ENCODE assay signal across 33 mouse cellular contexts in the genomic region with DNA sequence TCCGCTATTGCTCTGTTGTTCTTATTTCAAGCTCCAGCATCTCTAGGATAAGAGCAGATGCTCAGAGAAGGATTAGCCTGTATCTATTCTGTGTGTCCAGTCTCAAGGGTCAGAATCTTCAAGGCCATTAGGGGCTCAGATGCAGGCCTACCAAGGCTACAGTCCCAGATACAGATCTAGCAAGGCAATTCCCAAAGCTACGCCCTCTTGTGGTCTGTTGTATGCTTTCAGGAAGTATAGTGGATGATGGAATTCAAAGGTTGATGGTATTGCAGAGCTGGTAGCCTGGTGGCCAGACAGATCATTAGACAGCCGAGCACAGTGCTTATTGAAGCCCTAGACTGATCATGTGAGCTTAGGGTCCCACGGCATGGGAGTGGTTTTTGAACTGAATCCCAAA.
DNase-seq lines count a peak whose midpoint lies in the region; ATAC-seq and TF ChIP-seq lines count a peak whose summit lies in the region.
"Had no signal": no experiment of that assay in that cellular context is flagged by ENCODE, and none has a peak within 500 bp of the region (broad histone marks: within the 10 kb centered on the region; RNA-seq: fewer than 3 reads in every experiment).

No protein-coding gene starts in this region.

- TF ChIP-seq CTCF in hindbrain, postnatal 0 days (IDR thresholded peaks at IDR 0.05; ENCODE audit: low read depth) = peak; percentile 48; the same call in 1 of the 2 replicates
- peak; percentile 47 for TF ChIP-seq CTCF in lung, postnatal 0 days (IDR thresholded peaks at IDR 0.05)
- TF ChIP-seq CTCF in Patski (IDR thresholded peaks at IDR 0.05) = peak; percentile 22

- CTCF ChIA-PET in Patski (lab: Charles Lee) = no interaction called here

- H3K4me1 ChIP-seq in hindbrain, postnatal 0 days (ENCODE audit: insufficient read depth, low read length) = no peaks in the 10 kb centered on the region
- H3K4me1 ChIP-seq in hindbrain, embryonic 14.5 days (replicated peaks; ENCODE audit: control insufficient read depth, insufficient read depth, low read length) = no peaks in the 10 kb centered on the region
- no peaks in the 10 kb centered on the region for H3K4me1 ChIP-seq in lung, postnatal 0 days (ENCODE audit: insufficient read depth, low read depth, low read length)
- H3K4me1 ChIP-seq: embryonic facial prominence, embryonic 13.5 days; hindbrain, embryonic 13.5 days; limb, embryonic 13.5 days; lung, embryonic 15.5 days; megakaryocyte, embryonic 14.5 days; midbrain, embryonic 12.5 days; stomach, embryonic 15.5 days had no signal

- no peak for ATAC-seq in hindbrain, postnatal 0 days
- no peak for ATAC-seq in hindbrain, embryonic 14.5 days (ENCODE audit: low FRiP score)
- ATAC-seq in lung, postnatal 0 days = no peak
- no peak for ATAC-seq in Patski
- ATAC-seq: activated CD4-positive, CD25-positive, alpha-beta regulatory T cell, adult 4 months; forebrain, embryonic 16.5 days; inflammation-experienced regulatory T-cells, adult 6 months had no signal

- no peaks in the 10 kb centered on the region for H3K27me3 ChIP-seq in hindbrain, postnatal 0 days (ENCODE audit: insufficient read depth, low read length)
- H3K27me3 ChIP-seq in hindbrain, embryonic 14.5 days (ENCODE audit: control insufficient read depth, insufficient read depth, low read length) = no peaks in the 10 kb centered on the region
- no peaks in the 10 kb centered on the region for H3K27me3 ChIP-seq in lung, postnatal 0 days (replicated peaks; ENCODE audit: insufficient read depth, low read length)
- H3K27me3 ChIP-seq in Patski = no peaks in the 10 kb centered on the region
- H3K27me3 ChIP-seq: embryonic facial prominence, embryonic 13.5 days; hindbrain, embryonic 13.5 days; limb, embryonic 13.5 days; lung, embryonic 15.5 days; megakaryocyte, embryonic 14.5 days; midbrain, embryonic 12.5 days; stomach, embryonic 15.5 days had no signal

- no peak overlapping the region for H3K4me3 ChIP-seq in hindbrain, postnatal 0 days (ENCODE audit: low read length)
- no peak overlapping the region for H3K4me3 ChIP-seq in hindbrain, embryonic 14.5 days (replicated peaks; ENCODE audit: low read length)
- H3K4me3 ChIP-seq in lung, postnatal 0 days (ENCODE audit: low read depth, low read length) = no peak overlapping the region
- H3K4me3 ChIP-seq: embryonic facial prominence, embryonic 13.5 days; hindbrain, embryonic 13.5 days; limb, embryonic 13.5 days; lung, embryonic 15.5 days; megakaryocyte, embryonic 14.5 days; midbrain, embryonic 12.5 days; stomach, embryonic 15.5 days had no signal

- H3K36me3 ChIP-seq in hindbrain, postnatal 0 days (ENCODE audit: insufficient read depth, low read length) = no peaks in the 10 kb centered on the region
- H3K36me3 ChIP-seq in hindbrain, embryonic 14.5 days (replicated peaks; ENCODE audit: control insufficient read depth, insufficient read depth) = no peaks in the 10 kb centered on the region
- no peaks in the 10 kb centered on the region for H3K36me3 ChIP-seq in lung, postnatal 0 days (ENCODE audit: insufficient read depth, low read length)
- H3K36me3 ChIP-seq: embryonic facial prominence, embryonic 13.5 days; hindbrain, embryonic 13.5 days; limb, embryonic 13.5 days; lung, embryonic 15.5 days; midbrain, embryonic 12.5 days; stomach, embryonic 15.5 days had no signal

- no peak for TF ChIP-seq EP300 in lung, postnatal 0 days (IDR thresholded peaks at IDR 0.05)

- no peak overlapping the region for H3K9ac ChIP-seq in hindbrain, postnatal 0 days (replicated peaks; ENCODE audit: low read length)
- no peak overlapping the region for H3K9ac ChIP-seq in hindbrain, embryonic 14.5 days
- no peak overlapping the region for H3K9ac ChIP-seq in lung, postnatal 0 days (replicated peaks; ENCODE audit: low read depth)
- H3K9ac ChIP-seq: embryonic facial prominence, embryonic 13.5 days; hindbrain, embryonic 13.5 days; limb, embryonic 13.5 days; lung, embryonic 15.5 days; midbrain, embryonic 12.5 days; stomach, embryonic 15.5 days had no signal

- DNase-seq in hindbrain, postnatal 0 days (ENCODE audit: low spot score) = no peak
- no peak for DNase-seq in hindbrain, embryonic 14.5 days (ENCODE audit: low spot score)
- no peak for DNase-seq in lung, postnatal 0 days (ENCODE audit: low spot score)
- no peak for DNase-seq in lung, postnatal 4 days
- no peak for DNase-seq in Patski (ENCODE audit: low read depth, low spot score)
- DNase-seq in retina, postnatal 1 day = peak; percentile 27
- no peak for DNase-seq in gastrocnemius, postnatal 4 days (ENCODE audit: low spot score in 2 of 2)
- no peak for DNase-seq in urinary bladder, postnatal 10 days (ENCODE audit: low spot score)
- DNase-seq: adrenal gland, adult 2 months; adrenal gland, postnatal 36 days; B cell, adult 2 months; cerebellum, adult 18-20 months; cerebellum, postnatal 10 days; gastrocnemius, postnatal 14 days; heart, adult 11 months; heart, postnatal 4 days; kidney, adult 2 months; lung, postnatal 36 days; right cerebral cortex, postnatal 25 days; thymus, adult 18-20 months; thymus, postnatal 4 days had no signal

- no peak overlapping the region for H3K4me2 ChIP-seq in hindbrain, postnatal 0 days (ENCODE audit: low read depth, low read length)
- no peak overlapping the region for H3K4me2 ChIP-seq in hindbrain, embryonic 14.5 days (replicated peaks)
- H3K4me2 ChIP-seq in lung, postnatal 0 days (replicated peaks; ENCODE audit: low read depth, low read length) = no peak overlapping the region
- H3K4me2 ChIP-seq: embryonic facial prominence, embryonic 13.5 days; heart, embryonic 11.5 days; hindbrain, embryonic 13.5 days; limb, embryonic 13.5 days; liver, embryonic 11.5 days; lung, embryonic 15.5 days; midbrain, embryonic 12.5 days; stomach, embryonic 15.5 days had no signal

- H3K9me3 ChIP-seq in hindbrain, postnatal 0 days (ENCODE audit: low read length) = no peaks in the 10 kb centered on the region
- no peaks in the 10 kb centered on the region for H3K9me3 ChIP-seq in hindbrain, embryonic 14.5 days (ENCODE audit: control insufficient read depth, low read length)
- no peaks in the 10 kb centered on the region for H3K9me3 ChIP-seq in lung, postnatal 0 days (ENCODE audit: low read length)
- H3K9me3 ChIP-seq: embryonic facial prominence, embryonic 13.5 days; hindbrain, embryonic 13.5 days; limb, embryonic 13.5 days; lung, embryonic 15.5 days; midbrain, embryonic 12.5 days; stomach, embryonic 15.5 days had no signal

- POLR2A ChIA-PET in Patski (lab: Charles Lee) = no interaction called here

- in situ Hi-C loops in Patski (cut with MboI; ENCODE audit: low pct_unique_long_range_greater_than_20kb) = no loop called here

- no peak overlapping the region for H3K27ac ChIP-seq in hindbrain, postnatal 0 days
- H3K27ac ChIP-seq in hindbrain, embryonic 14.5 days = no peak overlapping the region
- no peak overlapping the region for H3K27ac ChIP-seq in lung, postnatal 0 days (ENCODE audit: low read length)
- H3K27ac ChIP-seq: embryonic facial prominence, embryonic 13.5 days; hindbrain, embryonic 13.5 days; limb, embryonic 13.5 days; lung, embryonic 15.5 days; midbrain, embryonic 12.5 days; stomach, embryonic 15.5 days had no signal

- WGBS in hindbrain, postnatal 0 days = 81% methylated on average over 4 of the region's 4 CpGs
- WGBS in hindbrain, embryonic 14.5 days = 86% methylated on average over 4 of the region's 4 CpGs
- WGBS in lung, postnatal 0 days = 80% methylated on average over 4 of the region's 4 CpGs
